Mouse (Mus musculus): ENCODE data around the gene Gstp1.
"Not testable (repeated sequence)": the region's sequence is repeated elsewhere in the genome, so short reads cannot be mapped to it uniquely, and the experiment has no call there.

Gstp1 gene

GRCm38 (mm10) chr19:4060044-4060898 is 22.5 kb upstream of the Gstp1 start:
- DNase-seq (ENCODE audit: low read depth, low spot score): not testable (repeated sequence)

DNA sequence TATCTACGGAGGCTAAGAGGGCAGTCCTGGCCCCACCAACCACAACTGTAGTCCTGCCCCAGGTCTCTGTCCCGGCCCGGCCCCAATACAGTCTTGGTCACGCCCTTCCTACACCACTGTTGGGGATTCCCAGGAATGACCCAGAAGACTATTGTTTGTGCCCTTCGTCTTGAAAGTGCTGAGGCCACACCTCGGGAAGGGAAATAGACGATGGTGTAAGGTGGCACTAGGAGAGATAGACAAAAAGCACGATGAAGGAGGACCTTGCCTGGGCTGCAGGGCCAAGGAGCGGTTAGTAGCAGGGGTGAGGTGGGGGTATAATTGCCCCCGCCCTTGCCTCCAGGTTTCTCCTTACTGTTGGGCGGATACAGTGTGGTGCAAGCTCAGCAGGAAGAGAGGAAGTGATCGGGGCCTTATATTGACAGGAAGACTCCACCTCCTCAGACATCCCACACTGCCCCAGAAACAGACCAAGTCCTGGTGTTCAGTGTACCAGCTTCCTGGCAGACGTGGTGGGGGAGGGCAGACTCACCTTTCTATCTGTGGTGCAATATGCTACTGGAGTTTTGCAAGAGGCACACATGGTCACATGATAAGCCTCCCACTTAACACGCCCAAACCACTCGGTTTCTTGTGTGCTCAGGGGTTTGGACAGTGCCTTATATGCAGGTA is 21.4 kb upstream of the Gstp1 start, which contains the start of gene Gstp3:
Gene Gstp3 (minus strand): TSS at position 501 of the 672 bp plus-strand sequence.
- no peak for DNase-seq (ENCODE audit: low read depth, low spot score)

DNA sequence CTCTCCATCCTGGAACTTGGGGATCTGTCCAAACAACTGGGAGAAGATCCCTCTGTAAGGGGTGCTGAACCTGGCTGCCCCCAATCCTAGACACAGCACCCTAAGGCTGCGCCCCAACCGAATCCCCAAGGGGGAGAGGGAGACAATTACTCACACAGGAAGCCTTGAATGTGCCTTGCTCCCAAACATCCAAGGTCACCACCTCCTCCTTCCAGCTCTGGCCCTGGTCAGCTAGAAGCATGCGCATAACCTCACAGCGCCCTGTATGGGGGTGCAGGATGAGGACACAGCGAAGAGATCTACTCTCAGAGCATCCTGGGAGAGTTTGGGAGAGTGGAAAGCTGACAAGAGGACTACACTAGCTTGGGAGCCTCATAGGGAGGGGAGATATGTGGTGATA is 20.8 kb upstream of the Gstp1 start:
- no peak for DNase-seq (ENCODE audit: low read depth, low spot score)

DNA sequence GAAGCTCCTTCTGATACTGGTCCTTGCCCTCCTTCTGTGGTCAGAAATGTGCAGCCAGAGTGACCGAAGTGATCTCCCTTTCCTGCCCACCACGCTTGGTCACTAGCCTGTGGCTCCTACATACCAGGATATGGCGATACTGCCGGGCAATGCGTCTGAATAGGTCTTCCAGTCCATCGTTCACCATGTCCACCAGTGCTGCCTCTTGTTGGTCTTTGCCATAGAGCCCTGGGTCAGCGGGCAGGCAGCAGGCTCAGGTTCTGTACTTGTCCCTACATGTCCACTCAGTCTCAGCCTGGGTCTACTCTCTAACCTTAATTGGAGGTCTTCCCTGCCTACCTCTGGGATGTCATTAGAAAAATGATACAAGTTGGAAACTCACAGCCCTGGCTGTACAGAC is 20.2 kb upstream of the Gstp1 start:
- DNase-seq (ENCODE audit: low read depth, low spot score): no peak

- DNase-seq (ENCODE audit: low read depth, low spot score): no peak
Observed at GRCm38 (mm10) chr19:4057389-4057788, 19.6 kb upstream of the Gstp1 start.

- no peak for DNase-seq (ENCODE audit: low read depth, low spot score)
Observed at GRCm38 (mm10) chr19:4056727-4057126, 18.9 kb upstream of the Gstp1 start.

DNA sequence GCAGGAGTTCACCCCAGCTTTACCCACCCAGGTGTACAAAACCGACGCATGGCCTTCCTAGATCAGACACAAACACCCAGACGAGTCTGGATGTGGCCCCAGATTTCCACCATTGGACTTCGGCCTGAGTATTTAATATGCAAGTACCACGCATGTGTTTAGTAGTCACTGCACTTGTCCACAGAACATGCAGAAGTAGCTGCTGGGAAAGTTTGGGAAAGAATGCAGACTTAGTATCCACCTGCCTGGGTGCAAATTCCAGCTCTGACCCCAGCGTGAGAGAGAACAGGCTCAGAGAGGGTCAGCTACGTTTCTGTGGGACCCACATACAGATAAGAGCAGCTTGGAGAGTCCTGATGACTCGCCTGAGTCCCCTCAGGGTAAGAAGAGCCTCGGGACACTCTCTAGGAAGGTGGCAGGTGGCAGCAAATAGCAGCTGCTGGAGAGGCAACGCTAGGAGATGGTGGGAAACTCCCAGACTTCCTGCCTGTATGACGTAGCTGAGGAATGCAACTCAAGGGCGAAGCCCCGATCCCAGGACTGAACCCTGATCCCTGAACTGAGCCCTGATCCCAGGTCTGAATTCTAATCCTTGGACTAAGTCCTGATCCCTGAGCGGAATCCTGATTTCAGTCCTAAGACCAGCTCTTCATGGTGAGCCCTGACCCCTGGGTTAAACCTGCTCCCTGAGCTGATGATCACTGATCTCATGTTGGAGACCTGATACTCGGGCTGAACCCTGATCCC is 18.3 kb upstream of the Gstp1 start:
- no peak for DNase-seq (ENCODE audit: low read depth, low spot score)

DNA sequence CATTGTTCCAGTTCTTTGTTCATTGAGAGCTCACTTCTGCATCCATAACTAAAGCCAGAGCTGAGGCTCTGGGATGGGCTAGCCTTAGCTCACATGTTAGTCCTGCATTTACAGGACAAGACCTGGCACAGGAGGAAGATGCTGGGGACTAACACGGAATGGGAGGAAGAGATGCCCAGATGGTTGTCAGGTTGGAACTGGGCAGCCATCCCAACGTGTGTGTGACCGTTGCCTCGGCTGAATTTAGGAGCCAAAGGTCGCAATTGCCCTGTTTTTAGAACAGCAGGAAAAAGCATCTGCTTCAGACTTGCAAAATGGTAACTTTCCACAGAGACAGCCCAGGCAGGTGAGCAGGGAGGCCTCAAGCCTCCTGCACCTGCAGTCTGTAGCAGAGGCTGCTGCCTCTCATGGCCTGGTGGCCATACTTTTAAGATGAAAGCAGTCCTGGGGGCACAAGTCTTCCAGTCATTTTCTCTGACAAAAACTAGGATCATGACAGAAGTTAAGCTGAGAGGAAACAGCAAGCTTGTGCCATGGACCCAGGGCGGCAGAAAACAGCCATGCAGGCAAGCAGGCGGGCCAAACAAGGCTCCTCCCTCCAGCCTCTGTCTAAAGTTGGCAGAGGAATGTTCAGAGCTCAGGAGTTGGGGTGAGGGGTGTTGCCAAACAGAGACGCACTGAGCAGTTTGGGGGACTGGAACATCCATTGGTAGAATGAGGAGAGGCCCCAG is 17.6 kb upstream of the Gstp1 start:
- DNase-seq (ENCODE audit: low read depth, low spot score): no peak

DNA sequence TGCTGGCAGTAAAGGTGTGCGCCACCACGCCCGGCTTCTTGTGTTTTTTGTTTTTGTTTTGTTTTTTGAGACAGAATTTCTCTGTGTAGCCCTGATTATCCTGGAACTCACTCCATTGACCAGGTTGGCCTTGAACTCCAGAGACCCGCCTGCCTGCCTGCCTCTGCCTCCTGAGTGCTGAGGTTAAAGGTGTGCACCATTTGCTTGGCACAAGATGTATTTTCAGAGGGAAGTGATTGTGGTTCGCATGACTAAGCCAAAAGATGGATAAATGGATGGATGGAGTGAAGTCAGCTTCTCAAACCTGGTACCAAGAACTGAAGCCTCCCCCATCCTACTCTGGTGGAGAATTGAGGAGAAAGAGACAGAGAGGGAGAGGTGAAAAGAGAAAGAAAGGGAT is 16.8 kb upstream of the Gstp1 start:
- DNase-seq (ENCODE audit: low read depth, low spot score): no peak

DNA sequence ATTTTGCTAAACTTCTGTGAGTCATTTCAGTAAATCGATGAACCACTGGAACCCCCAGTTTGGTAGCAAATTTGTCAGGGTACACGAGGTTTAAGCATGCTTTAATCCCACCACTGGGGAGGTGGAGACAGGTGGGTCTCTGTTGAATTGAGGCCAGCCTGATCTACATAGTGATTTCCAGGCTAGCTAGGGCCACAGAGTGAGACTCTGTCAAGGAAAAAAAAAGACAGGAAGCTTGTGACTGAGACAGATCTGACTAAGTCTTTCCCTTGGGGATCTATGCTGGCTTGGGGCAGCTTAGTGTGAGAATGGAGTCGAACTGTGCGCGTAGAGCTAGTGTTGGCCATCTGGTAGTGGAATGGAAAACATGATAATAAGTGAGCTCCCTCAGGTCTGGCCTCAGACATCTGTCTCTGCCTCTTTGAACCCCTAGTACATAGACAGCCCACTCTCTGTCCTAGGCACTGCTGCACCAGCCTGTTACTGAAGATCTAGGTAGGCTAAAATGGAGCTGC is 14.8 kb upstream of the Gstp1 start:
- DNase-seq (ENCODE audit: low read depth, low spot score): no peak

DNA sequence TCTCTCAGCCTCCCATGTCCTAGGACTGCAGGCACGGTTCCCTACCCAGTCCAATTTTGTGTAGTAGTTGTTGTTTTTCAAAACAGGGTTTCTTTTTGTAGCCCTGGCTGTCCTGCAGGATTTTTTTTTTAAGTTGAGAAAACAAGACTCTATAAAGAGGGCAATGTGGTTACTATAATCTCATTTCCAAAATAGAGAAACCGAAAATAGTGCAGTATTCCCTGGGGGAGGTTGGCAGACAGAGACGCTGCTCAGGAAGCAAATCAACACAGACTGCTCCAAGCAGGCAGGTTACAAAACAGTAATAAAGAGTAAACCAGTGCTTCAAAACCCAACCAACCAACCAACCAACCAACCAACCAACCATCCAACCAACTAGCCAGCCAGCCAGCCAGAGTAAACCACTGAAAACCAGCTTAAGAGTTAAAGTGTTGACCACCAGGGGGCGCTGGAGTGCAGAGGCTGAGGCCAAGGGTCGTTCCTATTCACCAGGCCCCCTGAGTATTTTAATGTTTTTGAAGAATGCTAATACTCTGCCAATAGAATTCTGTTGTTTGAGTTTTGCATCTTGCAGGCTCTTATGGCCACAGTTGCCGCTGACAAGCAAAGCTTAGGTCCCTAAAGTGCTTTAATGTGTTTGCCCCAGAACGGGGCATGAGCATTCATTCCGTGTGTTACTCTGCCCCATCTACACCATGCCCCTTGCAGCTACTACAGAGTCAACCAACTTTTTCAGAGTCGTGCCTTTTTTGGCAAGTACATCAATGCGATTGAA is 14.1 kb upstream of the Gstp1 start:
- DNase-seq (ENCODE audit: low read depth, low spot score): peak; percentile 60

GRCm38 (mm10) chr19:4051016-4051415 is 13.2 kb upstream of the Gstp1 start:
- DNase-seq (ENCODE audit: low read depth, low spot score): no peak

GRCm38 (mm10) chr19:4049069-4049468 is 11.3 kb upstream of the Gstp1 start:
- DNase-seq (ENCODE audit: low read depth, low spot score): peak; percentile 30

DNA sequence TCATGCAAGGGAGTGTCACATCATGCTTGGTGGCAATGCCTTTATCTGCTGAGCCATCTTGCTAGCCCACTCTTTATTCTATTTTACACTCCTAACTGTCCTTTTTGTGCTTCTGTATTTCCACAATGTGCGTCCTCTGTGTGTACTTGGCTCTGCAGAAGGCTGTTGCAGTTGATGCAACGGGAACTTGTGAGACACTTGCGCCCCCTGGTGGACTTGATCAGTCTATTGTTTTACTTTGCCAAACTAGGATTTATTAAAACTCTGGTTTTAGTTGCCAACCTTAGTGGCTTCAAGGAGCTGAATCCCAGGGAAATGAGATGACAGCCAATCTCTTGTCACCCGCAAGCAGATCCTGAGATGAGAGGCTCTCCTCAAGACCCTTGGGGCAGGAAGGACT is 10.1 kb upstream of the Gstp1 start:
- peak; percentile 81 for DNase-seq (ENCODE audit: low read depth, low spot score)

- no peak for DNase-seq (ENCODE audit: low read depth, low spot score)
Observed at GRCm38 (mm10) chr19:4046866-4047254, 9.1 kb upstream of the Gstp1 start.

DNA sequence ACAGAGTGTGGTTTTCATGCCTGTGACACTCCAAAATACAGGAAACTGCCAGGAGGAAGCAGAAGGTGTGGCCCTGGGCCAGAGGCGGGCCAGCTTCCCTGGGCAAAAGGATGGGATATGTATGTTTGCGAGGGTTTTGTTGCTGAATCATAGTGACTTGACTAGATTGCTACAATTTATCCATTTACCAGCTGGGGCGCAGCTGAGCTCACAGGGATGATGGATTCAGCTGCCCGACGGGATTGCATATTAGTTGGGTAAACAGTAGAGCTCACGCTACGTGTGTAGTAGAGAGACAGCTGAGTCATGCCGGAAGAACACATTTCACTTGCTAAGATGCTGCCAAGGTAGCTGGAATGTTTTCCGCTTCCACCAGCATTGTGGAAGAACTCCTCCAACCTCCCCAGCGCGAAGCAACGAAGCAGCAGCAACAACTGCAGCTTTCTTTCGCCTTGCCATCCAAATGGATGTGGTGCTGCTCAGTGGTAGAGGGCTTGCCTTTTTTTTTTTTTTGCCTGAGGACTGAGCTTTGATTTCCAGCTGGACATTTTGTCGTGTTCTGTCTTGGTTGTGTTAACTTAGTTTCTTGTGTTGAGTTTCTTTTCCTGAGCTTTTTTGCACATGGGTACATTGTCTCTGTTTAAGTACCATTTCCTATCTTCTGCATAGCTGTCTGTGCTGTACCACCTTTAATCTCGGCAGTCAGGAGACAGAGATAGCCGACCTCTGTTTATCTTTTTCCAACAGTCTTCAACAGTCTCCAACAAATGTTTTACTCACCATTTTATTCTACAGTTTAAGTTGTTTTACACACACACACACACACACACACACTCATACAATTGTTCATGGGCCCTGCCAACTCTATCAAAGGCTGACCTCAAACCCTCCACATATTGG is 8.4 kb upstream of the Gstp1 start, which contains the start of gene Gstp2:
Gene Gstp2 (minus strand): TSS at position 58 of the 900 bp plus-strand sequence.
- DNase-seq (ENCODE audit: low read depth, low spot score): no peak

DNA sequence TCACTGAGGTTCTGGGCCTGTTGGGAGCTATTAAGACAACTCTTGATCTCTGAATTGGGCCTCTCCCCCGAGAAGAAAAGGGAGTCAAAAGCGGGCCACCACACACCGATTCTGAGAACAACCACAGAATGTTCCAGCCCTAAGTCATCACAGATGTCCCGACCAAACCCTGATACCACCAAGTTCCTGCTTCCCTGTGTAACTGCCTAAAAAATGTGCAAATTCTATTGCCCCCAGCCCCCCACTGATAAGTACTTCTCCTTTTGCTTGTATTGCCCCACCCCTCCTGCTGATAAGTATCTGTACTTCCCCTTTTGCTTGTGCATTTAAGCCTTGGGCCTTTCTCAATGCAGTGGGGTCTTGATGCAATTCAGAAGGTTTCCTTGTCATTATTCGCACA is 6.3 kb upstream of the Gstp1 start:
- not testable (repeated sequence) for DNase-seq (ENCODE audit: low read depth, low spot score)

- DNase-seq (ENCODE audit: low read depth, low spot score): no peak
Observed at GRCm38 (mm10) chr19:4042124-4042523, 4.3 kb upstream of the Gstp1 start.

GRCm38 (mm10) chr19:4041500-4041899 is 3.7 kb upstream of the Gstp1 start:
- not testable (repeated sequence) for DNase-seq (ENCODE audit: low read depth, low spot score)
